Mouse (Mus musculus) CD4-positive, CD25-positive, alpha-beta regulatory T cell, adult 2 months (primary cell): ENCODE measurements around the gene Arhgap4.

Source experiments
- DNase-seq: peaks from one replicate; pipeline ENCODE4 v3.0.0-alpha.2; 2012; ENCODE audit warnings: low read depth, low spot score

The Arhgap4 gene

GRCm38 (mm10) chrX:73921823-73922549 is at the start of gene Arhgap4, which contains the start of gene Naa10:
Gene Arhgap4, minus strand, starts transcription at chrX:73921870.
Gene Naa10, minus strand, starts transcription at chrX:73921944.
- DNase-seq = peak; percentile 88

DNA sequence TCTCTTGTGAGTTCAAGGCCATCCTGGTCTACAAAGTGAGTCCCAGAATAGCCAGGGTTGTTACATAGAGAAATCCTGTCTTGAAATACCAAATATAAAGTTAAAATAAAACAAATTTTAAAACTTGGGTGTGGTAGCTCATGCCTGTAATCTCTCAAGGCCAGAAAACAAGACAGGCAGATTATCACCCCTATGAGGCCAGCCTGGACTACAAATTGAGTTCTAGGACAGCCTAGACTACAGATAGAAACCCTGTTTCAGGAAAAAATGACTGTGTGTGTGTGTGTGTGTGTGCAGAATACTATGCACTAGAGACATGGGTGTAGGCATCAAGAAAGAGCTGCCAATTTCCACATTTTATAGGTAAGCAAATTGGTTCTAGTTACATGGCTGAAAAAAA is 49.1 kb upstream of the Arhgap4 start:
- no peak for DNase-seq

- no peak for DNase-seq
Measured at GRCm38 (mm10) chrX:73969729-73970128, 48.1 kb upstream of the Arhgap4 start.

GRCm38 (mm10) chrX:73969167-73969566 is 47.5 kb upstream of the Arhgap4 start:
- DNase-seq = no peak

DNA sequence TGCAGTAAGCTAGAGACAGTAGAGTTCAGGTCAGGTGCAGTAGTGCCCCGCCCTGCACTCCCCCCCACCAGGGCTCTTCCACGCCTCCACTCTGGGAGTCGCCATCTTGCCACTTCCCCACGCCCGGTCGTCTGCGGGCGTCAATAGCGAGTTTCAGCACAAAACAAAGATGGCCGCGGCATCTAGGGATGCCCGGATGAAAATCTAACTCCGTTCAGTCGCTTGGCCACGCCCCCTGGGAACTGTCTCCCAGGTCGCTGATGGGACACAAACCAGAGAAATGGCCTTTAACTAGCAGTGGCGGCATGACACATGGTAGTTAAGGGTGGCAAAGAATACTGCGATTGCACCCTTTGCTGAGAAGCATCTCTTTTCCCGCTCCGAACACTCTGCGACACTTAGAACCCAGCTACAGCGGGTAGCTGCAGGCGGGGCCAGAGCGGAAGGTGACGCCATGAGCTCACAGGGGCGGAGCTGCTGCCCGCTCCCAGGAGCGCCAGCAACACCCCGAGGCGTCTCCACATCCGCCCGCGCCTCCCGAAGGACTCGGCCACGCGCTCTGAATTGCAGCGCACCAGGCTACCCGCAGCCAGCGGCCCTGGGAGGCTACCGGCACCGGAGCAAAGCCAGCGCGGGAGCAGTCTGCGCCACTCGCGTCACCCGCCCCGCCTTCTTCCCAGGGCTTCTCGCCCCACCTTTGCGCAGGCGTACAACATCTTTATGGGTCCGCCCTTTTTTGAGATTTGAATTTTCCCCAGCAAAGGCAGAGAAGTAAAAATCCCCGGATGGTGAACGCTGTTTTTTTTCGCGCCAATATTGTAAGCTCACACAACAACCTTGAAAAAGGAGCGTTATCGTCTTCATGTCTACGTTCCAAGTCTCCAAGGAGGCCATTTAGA is 45.8 kb upstream of the Arhgap4 start:
- DNase-seq = peak; percentile 92

DNA sequence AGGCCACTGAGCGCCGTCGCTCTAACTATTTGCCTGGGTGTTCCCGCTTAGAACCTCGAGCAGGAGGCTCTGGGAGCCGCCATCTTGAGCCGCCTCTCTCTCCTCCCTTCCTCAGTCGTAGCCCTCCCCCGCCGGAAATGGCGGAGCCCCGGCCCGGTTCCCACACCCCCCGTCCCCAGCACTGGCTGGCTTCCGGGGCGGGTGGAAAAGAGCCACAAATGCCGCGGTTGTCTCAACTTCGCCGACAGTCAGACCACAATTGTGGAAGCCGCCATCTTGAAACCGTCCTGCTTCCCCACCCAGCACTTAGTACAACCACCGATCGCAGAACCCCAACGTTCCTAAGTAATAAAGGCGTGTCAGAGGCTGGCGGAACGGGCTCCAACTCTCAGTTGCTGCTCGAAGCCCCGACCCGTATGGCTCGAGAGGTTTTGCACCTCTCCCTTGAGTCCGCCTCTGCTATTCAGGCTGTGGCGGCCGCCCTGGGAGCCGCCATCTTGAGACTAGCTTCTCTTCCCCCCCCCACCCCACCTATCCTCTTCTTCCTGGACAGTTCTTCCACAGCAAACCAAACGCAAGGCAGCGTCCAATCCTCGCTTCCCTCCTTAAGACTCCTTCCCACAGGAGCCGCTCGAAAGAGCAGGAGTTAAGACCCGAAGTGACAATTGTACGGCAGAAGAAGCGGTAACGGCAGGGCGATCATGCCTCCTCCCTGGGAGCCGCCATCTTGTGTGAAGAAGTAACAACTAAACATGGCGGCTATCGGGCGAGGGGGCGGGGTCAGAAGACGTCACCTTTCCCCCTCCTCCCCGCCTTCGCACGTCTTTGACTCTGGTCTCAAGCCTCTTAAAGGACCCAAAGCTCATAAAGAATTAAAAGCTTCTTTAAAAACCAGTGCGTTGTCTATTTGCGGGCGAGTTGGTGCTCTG is 44.8 kb upstream of the Arhgap4 start, which contains the start of gene Hcfc1:
TSS of gene Hcfc1 (minus strand) at position 110 of the 929 bp plus-strand sequence.
- peak; percentile 92 for DNase-seq

- peak; percentile 84 for DNase-seq
Measured at GRCm38 (mm10) chrX:73965307-73965706, 43.6 kb upstream of the Arhgap4 start.

- DNase-seq = peak; percentile 58
Measured at GRCm38 (mm10) chrX:73964363-73964762, 42.7 kb upstream of the Arhgap4 start.

GRCm38 (mm10) chrX:73954988-73955387 is 33.3 kb upstream of the Arhgap4 start:
- DNase-seq = no peak

- DNase-seq = no peak
Measured at GRCm38 (mm10) chrX:73952603-73953002, 30.9 kb upstream of the Arhgap4 start.

GRCm38 (mm10) chrX:73949341-73949740 is 27.7 kb upstream of the Arhgap4 start:
- no peak for DNase-seq

- DNase-seq = peak; percentile 82
Measured at GRCm38 (mm10) chrX:73948647-73949046, 27.0 kb upstream of the Arhgap4 start.

DNA sequence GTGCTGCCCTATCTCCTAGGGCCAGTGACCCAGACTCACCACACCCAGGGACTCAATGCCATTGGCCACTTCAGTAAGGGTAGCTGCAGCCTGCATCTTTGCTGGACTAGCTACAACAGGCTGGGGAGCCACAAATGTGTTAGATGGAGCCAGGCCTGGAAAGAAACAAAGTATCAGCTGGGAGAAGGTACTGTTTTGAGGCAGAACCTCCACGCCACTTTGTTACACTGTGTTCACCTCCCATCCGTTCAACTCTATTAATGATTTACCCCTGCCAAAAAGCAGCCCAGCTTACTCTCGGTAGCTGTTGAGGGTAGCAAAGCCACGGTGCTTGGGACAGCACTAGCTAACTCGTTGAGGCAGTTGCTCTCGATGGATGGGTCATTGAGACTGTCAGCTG is 25.2 kb upstream of the Arhgap4 start:
- no peak for DNase-seq

DNA sequence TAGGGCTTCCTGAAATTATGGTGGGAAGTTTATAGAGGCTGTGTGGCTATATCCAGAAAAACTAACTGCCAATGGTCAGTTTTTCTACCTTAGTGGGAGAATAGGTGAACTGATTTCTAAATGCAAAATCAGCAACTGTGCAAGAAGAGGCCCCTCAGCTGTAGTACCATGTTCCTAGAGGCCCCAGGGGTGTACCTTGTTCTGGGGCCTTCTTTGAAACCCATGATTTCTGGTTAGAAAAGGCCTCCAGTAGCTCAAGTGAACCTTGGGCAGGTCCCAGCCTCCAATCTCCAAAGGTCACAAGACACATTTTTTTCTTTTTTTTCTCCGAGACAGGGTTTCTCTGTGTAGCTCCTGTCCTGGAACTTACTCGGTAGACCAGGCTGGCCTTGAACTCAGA is 20.6 kb upstream of the Arhgap4 start:
- no peak for DNase-seq

DNA sequence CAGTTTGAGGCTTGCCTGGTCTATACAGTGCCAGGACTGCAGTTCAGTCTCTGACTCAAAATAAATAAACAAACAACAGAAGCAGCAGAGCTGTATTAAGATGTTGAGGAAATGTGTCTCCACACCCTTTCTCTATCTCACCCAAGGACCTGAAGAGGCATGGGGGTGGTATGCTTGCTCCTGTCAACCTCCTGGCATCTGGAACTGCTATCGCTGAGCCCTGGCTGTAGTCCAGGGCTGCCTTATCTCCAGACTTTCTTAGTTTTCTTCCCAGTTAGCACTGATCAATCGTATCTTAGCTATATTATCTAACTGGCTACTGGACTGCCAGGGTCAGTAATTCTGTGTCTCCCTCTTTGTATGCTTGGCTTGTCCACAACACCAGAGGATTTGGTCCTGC is 20.2 kb upstream of the Arhgap4 start:
- no peak for DNase-seq

DNA sequence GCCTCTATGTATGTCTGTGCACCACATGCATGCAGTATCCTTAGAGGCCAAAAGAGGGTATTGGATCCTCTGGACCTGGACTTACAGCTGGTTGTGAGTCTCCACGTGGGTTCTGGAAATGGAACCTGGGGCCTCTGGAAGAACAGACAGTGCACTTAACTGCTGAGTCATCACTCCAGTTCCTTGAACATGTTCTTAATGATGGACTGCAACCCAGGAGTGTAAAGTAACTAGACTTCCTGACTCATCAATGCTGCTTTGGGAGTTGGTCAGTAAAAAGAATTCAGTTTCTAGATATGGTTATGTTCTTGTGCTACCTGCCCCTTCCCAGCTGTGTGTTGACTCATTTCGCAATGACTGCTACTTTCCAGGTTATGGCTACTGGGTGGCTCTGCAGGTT is 10.2 kb upstream of the Arhgap4 start:
- no peak for DNase-seq

GRCm38 (mm10) chrX:73930402-73931062 is 8.9 kb upstream of the Arhgap4 start, which contains the start of gene Renbp:
Gene Renbp, minus strand, starts transcription at chrX:73930850.
- peak; percentile 69 for DNase-seq

DNA sequence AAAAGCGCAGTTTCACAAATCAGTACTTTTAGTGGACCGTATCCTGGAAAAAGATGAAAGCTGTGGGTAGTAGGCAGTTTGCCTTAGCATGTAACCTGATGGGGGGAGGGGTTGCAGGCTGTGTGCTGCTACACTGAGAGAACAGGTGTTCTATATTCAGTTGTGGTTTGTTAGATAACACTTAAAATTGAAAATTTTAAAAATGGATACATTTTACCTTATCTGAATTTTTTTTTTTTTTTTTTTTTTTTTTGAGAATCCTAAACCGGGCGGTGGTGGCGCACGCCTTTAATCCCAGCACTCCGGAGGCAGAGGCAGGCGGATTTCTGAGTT is 846 bp upstream of the Arhgap4 start:
- peak; percentile 32 for DNase-seq

- no peak for DNase-seq
Measured at GRCm38 (mm10) chrX:73921285-73921822, 316 bp downstream of the Arhgap4 start.

DNA sequence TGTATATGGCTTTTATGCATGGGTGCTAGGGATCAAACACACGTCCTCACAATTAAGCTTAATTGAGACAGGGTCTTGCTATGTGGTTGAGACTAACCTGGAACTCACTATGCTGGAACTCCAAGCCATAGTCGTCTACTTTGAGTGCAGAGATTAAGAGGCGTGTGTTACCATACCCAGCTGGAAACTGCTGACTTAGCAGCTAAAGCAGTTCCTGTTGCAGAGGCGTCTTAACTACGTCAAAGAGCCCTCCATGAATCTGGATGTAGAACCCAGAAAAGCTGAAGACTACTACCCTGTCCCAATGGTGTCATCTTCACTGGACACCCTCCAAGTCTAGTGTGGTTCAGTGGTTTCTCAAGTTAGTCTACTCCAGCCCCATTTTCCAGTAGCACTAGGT is 3.0 kb downstream of the Arhgap4 start:
- DNase-seq = peak; percentile 50

GRCm38 (mm10) chrX:73916945-73917344 is 4.7 kb downstream of the Arhgap4 start:
- DNase-seq = no peak
